Mouse (Mus musculus) stomach, postnatal 0 days (tissue): Measurements from ENCODE around the gene Atp13a3. TPM values are rescaled to one million over a fixed set of nuclear protein-coding genes. Genes with fewer than 3 reads are reported as not detected.

Experiments used
- ATAC-seq: fragments of 200-750 bp; cut with Nextera tagmentation; 2 replicates; pipeline ENCODE4 v1.8.0; 2017; ENCODE audit not compliant: low FRiP score, low TSS enrichment
- DNase-seq: peaks from one replicate; pipeline ENCODE4 v3.0.0-alpha.2; 2016; ENCODE audit warnings: low spot score
- H3K27ac ChIP-seq: fragments of 300-500 bp; sonication (generic); replicated peaks from 2 replicates; pipeline ENCODE4 v1.5.1; 2014; ENCODE audit warnings: mild to moderate bottlenecking, control low read depth
- H3K27me3 ChIP-seq: fragments of 300-500 bp; sonication (generic); 2 replicates; pipeline ENCODE4 v1.6.1; 2014; ENCODE audit warnings: low read length; ENCODE audit not compliant: control insufficient read depth, insufficient read depth
- H3K36me3 ChIP-seq: fragments of 300-500 bp; sonication (generic); 2 replicates; pipeline ENCODE4 v1.6.1; 2014; ENCODE audit warnings: low read length, mixed read lengths; ENCODE audit not compliant: control insufficient read depth, insufficient read depth
- H3K4me1 ChIP-seq: fragments of 300-500 bp; sonication (generic); replicated peaks from 2 replicates; pipeline ENCODE4 v1.6.1; 2014; ENCODE audit warnings: antibody characterized with exemption; ENCODE audit not compliant: control insufficient read depth, insufficient read depth
- H3K4me2 ChIP-seq: fragments of 300-500 bp; sonication (generic); replicated peaks from 2 replicates; pipeline ENCODE4 v1.6.1; 2014; ENCODE audit warnings: low read depth, mild to moderate bottlenecking, control low read depth, moderate library complexity
- H3K4me3 ChIP-seq: fragments of 300-500 bp; sonication (generic); 2 replicates; pipeline ENCODE4 v1.5.1; 2014; ENCODE audit warnings: low read depth, low read length, control low read depth
- H3K9ac ChIP-seq: fragments of 300-500 bp; sonication (generic); 2 replicates; pipeline ENCODE4 v1.6.1; 2014; ENCODE audit warnings: mild to moderate bottlenecking, low read length, control low read depth, mixed read lengths
- H3K9me3 ChIP-seq: fragments of 300-500 bp; sonication (generic); 2 replicates; pipeline ENCODE4 v1.6.1; 2016; ENCODE audit warnings: low read length; ENCODE audit not compliant: control insufficient read depth
- CTCF ChIP-seq: IDR thresholded peaks from 2 replicates; pipeline ENCODE4 v1.5.1; 2016; ENCODE audit warnings: antibody characterized with exemption, low read depth, mild to moderate bottlenecking, moderate library complexity
- EP300 ChIP-seq: optimal IDR thresholded peaks from 2 replicates; pipeline ENCODE3; 2016; ENCODE audit warnings: antibody characterized with exemption
- WGBS: fragments of 180-500 bp; shearing (Covaris S2); extraction: QIAGEN DNeasy Blood & Tissue Kit; methylation state at CpG from one replicate; pipeline ENCODE4 v1.1.7; 2014; 5-methylcytosine and 5-hydroxymethylcytosine counted together
- polyA plus RNA-seq: library from polyadenylated mRNA; unstranded; fragments of >200 nt; fragmentation: Nextera tagmentation; extraction: Ambion mirVana; gene quantifications from 2 replicates; pipeline ENCODE4 v1.2.1, GENCODE M21; 2015

The Atp13a3 gene
- polyA plus RNA-seq, 1 experiment from 2014 or later: 7.7 TPM

- TF ChIP-seq CTCF (no peak), EP300 (no peak)
- Histone ChIP-seq H3K36me3 (no peaks in the 10 kb centered on the region), H3K27me3 (no peaks in the 10 kb centered on the region), H3K9ac (no peak overlapping the region), H3K4me3 (no peak overlapping the region), H3K9me3 (no peaks in the 10 kb centered on the region), H3K4me2 (no peak overlapping the region), H3K27ac (no peak overlapping the region), H3K4me1 (no peaks in the 10 kb centered on the region)
- no peak for ATAC-seq
- no peak for DNase-seq
- WGBS: 75% methylated on average over 5 of the region's 5 CpGs
Observed at GRCm38 (mm10) chr16:30427003-30427402, 21.2 kb upstream of the Atp13a3 start.

- Histone ChIP-seq H3K4me2 (no peak overlapping the region), H3K4me3 (no peak overlapping the region), H3K4me1 (no peaks in the 10 kb centered on the region), H3K27ac (no peak overlapping the region), H3K9me3 (no peaks in the 10 kb centered on the region), H3K9ac (no peak overlapping the region), H3K36me3 (no peaks in the 10 kb centered on the region), H3K27me3 (no peaks in the 10 kb centered on the region)
- WGBS: 73% methylated on average over 1 of the region's 1 CpGs
- DNase-seq: no peak
- TF ChIP-seq CTCF (no peak), EP300 (no peak)
- no peak for ATAC-seq
Observed at GRCm38 (mm10) chr16:30425980-30426379, 20.2 kb upstream of the Atp13a3 start.

- ATAC-seq (no peak), DNase-seq (no peak)
- Histone ChIP-seq H3K4me1 (no peaks in the 10 kb centered on the region), H3K27me3 (no peaks in the 10 kb centered on the region), H3K4me3 (no peak overlapping the region), H3K27ac (no peak overlapping the region), H3K36me3 (no peaks in the 10 kb centered on the region), H3K4me2 (no peak overlapping the region), H3K9ac (no peak overlapping the region), H3K9me3 (no peaks in the 10 kb centered on the region)
- TF ChIP-seq CTCF (no peak), EP300 (no peak)
- WGBS: 57% methylated on average over 5 of the region's 5 CpGs
Observed at GRCm38 (mm10) chr16:30424053-30424452, 18.3 kb upstream of the Atp13a3 start.

GRCm38 (mm10) chr16:30416707-30417106 lies 10.9 kb upstream of the Atp13a3 start:
- TF ChIP-seq CTCF: no peak
- no peak for TF ChIP-seq EP300
- Histone ChIP-seq H3K36me3 (no peaks in the 10 kb centered on the region), H3K4me3 (no peak overlapping the region), H3K27me3 (no peaks in the 10 kb centered on the region), H3K4me1 (no peaks in the 10 kb centered on the region), H3K9me3 (no peaks in the 10 kb centered on the region), H3K4me2 (no peak overlapping the region), H3K9ac (no peak overlapping the region), H3K27ac (no peak overlapping the region)
- DNase-seq (no peak), ATAC-seq (no peak)
- WGBS: 55% methylated on average over 2 of the region's 2 CpGs

GRCm38 (mm10) chr16:30416284-30416683 lies 10.5 kb upstream of the Atp13a3 start:
- DNase-seq: no peak
- no peak overlapping the region for H3K27ac ChIP-seq
- no peaks in the 10 kb centered on the region for H3K36me3 ChIP-seq
- H3K4me2 ChIP-seq: no peak overlapping the region
- WGBS: 61% methylated on average over 5 of the region's 5 CpGs
- no peak for ATAC-seq
- H3K4me1 ChIP-seq: no peaks in the 10 kb centered on the region
- no peak overlapping the region for H3K9ac ChIP-seq
- H3K9me3 ChIP-seq: no peaks in the 10 kb centered on the region
- H3K27me3 ChIP-seq: no peaks in the 10 kb centered on the region
- no peak for TF ChIP-seq CTCF
- TF ChIP-seq EP300: no peak
- no peak overlapping the region for H3K4me3 ChIP-seq

GRCm38 (mm10) chr16:30412680-30413079 lies 6.9 kb upstream of the Atp13a3 start:
- Histone ChIP-seq H3K9ac (no peak overlapping the region), H3K4me3 (no peak overlapping the region), H3K27ac (no peak overlapping the region), H3K4me2 (no peak overlapping the region), H3K36me3 (no peaks in the 10 kb centered on the region), H3K4me1 (no peaks in the 10 kb centered on the region), H3K27me3 (no peaks in the 10 kb centered on the region), H3K9me3 (no peaks in the 10 kb centered on the region)
- WGBS: 45% methylated on average over 3 of the region's 3 CpGs
- DNase-seq (no peak), ATAC-seq (no peak)
- TF ChIP-seq EP300: no peak
- no peak for TF ChIP-seq CTCF
